Mouse (Mus musculus): ENCODE results near the gene Gm42791. TPM values are rescaled to one million over a fixed set of nuclear protein-coding genes. Genes with fewer than 3 reads are reported as not detected.
A peak's percentile ranks its signal among the peaks of the same experiment; 100 is the strongest.

Gene Gm42791
- polyA plus RNA-seq, 2 experiments from 2014 or later, result not detected

DNA sequence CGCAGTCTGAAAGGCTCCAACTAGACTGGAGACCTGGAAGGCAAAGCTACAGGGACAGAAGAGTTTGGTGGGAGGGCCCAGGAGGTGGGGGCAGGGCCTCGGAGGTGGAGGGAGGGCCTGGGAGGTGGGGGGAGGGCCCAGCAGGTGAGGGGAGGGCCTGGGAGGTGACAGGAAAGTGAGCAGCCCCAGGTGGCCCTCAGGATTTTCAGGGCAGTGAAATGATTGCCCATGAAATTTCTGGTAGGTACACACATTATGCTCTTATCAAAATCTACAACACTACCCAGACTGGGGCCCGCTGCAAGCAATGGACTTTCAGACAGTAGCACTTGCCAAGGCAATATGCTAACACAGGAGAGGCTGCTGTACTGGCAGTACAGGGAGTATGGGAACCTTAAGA, 125.4 kb downstream of the Gm42791 start:
- no peak for ATAC-seq

GRCm38 (mm10) chr5:148867766-148868165, 127.2 kb downstream of the Gm42791 start:
- ATAC-seq, result peak; percentile 63

DNA sequence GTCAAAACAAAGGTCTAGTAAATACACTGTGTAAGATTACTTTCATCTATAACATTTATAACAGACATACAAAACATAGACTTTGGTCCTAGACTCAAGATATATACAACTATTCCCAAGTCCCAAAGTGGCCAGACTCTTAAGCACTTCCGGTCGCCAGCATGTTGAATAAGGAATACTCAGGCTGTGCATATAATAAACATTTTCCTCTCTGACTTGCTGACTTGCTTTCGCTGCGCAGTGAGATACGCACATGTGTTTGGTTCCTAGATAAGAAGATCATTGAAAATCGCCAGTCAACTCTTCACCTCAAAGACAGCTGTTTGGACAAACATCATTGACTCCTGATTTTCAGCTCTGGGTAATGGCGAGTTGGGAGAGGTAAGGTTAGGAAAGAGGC, 127.8 kb downstream of the Gm42791 start:
- ATAC-seq, result no peak

- peak; percentile 92 for ATAC-seq
Measured at GRCm38 (mm10) chr5:148866571-148866970, 128.4 kb downstream of the Gm42791 start.

- no peak for ATAC-seq
Measured at GRCm38 (mm10) chr5:148863409-148863808, 131.5 kb downstream of the Gm42791 start.

GRCm38 (mm10) chr5:148862853-148863252, 132.1 kb downstream of the Gm42791 start:
- no peak for ATAC-seq

GRCm38 (mm10) chr5:148862136-148862535, 132.8 kb downstream of the Gm42791 start:
- ATAC-seq, result no peak

DNA sequence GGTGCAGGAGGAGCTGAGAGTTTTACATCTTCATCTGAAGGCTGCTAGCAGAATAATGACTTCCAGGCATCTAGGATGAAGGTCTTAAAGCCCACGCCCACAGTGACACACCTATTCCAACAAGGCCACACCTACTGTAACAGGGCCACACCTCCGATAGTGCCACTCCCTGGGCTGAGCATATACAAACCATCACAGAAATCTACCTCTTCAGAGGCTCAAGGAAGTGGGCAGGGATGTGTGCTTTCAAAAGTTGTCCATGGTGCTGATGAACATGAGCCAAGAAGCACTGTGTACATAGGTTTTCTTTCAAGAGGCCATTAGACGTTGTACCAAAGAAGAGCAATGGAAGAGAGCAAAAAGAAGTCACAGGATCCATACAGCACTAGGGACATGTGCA, 137.4 kb downstream of the Gm42791 start:
- no peak for ATAC-seq

DNA sequence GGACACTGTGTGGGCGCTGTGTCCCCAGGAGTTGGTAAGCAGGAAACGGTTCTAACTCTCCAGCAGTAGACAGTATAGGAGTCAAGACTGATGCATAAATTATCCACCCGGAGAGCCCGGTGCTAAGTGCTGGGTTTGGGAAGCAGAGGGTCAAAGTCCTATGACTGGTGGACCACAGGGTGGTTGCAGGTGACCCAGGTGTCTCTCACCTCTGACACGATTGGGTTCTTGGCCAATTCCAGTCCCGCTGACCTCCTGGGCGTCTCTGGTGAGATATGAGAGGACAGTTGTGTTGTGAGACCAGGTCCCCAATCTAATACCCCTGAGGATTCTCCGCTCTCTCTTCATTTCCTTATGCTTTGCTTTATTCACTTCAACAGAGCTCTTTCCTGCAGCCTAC, 139.9 kb downstream of the Gm42791 start:
- ATAC-seq, result no peak

- ATAC-seq, result no peak
Measured at GRCm38 (mm10) chr5:148854166-148854565, 140.8 kb downstream of the Gm42791 start.

DNA sequence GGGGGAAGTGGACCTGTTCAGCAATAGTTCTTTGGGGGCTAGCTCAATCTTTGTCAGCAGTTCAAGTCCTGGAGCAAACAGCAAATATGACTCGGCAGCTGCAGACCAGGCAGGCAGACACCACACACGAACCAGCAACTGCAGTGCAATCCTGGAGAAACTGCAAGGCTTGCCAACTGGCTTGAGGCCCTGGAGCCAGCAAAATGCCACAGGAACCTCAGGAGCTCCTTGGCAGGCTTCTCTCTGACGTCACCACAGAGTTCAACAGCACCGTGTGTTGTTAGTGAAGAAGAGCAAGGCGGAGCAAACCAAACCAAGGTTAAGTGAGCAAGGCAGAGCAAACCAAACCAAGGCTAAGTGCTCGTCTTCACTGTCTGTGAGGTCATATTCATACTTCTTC, 145.4 kb downstream of the Gm42791 start:
- no peak for ATAC-seq

GRCm38 (mm10) chr5:148847032-148847431, 147.9 kb downstream of the Gm42791 start:
- ATAC-seq, result no peak

Other genes starting within 250 kb of the Gm42791 start
- 1 to 10 TPM; 2.9 to 4.3 TPM for gene Katnal1, start 65.8 kb downstream of the Gm42791 start, polyA plus RNA-seq (2017; shearing (Covaris generic))
- 10 to 100 TPM; 27.9 to 28.5 TPM for gene Uspl1, start 189.2 kb upstream of the Gm42791 start, polyA plus RNA-seq (2017; shearing (Covaris generic))
- 1,000 to 10,000 TPM in 1 of 2 experiments, 100 to 1,000 TPM in 1; 402 to 1,098 TPM for gene Hmgb1, start 189.3 kb upstream of the Gm42791 start, polyA plus RNA-seq (2017; shearing (Covaris generic))

Measured in activated CD4-positive, CD25-positive, alpha-beta regulatory T cell, adult 4 months (primary cell).